Mouse (Mus musculus) embryonic facial prominence, embryonic 11.5 days (tissue): ENCODE measurements around the gene Wdfy2. TPM values are rescaled to one million over a fixed set of nuclear protein-coding genes. Genes with fewer than 3 reads are reported as not detected.

ENCODE experiments used
- ATAC-seq: fragments of 200-750 bp; cut with Nextera tagmentation; replicated peaks from 2 replicates; pipeline ENCODE4 v1.8.0; 2017; ENCODE audit warnings: low read depth; ENCODE audit not compliant: insufficient number of reproducible peaks, low FRiP score, low TSS enrichment
- DNase-seq: peaks from one replicate; pipeline ENCODE4 v3.0.0-alpha.2; 2015; ENCODE audit warnings: low spot score
- H3K27ac ChIP-seq: fragments of 300-500 bp; sonication (generic); replicated peaks from 2 replicates; pipeline ENCODE4 v1.5.1; 2014; ENCODE audit warnings: mild to moderate bottlenecking, low read depth, low read length, control low read depth
- H3K27me3 ChIP-seq: fragments of 300-500 bp; sonication (generic); 2 replicates; pipeline ENCODE4 v1.6.1; 2014; ENCODE audit warnings: mild to moderate bottlenecking, low read length, moderate library complexity, mixed read lengths; ENCODE audit not compliant: control insufficient read depth, insufficient read depth
- H3K36me3 ChIP-seq: fragments of 300-500 bp; sonication (generic); replicated peaks from 2 replicates; pipeline ENCODE4 v1.6.1; 2014; ENCODE audit warnings: low read depth, mild to moderate bottlenecking, low read length, moderate library complexity, mixed read lengths; ENCODE audit not compliant: control insufficient read depth, insufficient read depth
- H3K4me1 ChIP-seq: fragments of 300-500 bp; sonication (generic); 2 replicates; pipeline ENCODE4 v1.6.1; 2014; ENCODE audit warnings: low read length, mixed read lengths; ENCODE audit not compliant: control insufficient read depth, insufficient read depth
- H3K4me2 ChIP-seq: fragments of 300-500 bp; sonication (generic); 2 replicates; pipeline ENCODE4 v1.6.1; 2014; ENCODE audit warnings: low read depth, mild to moderate bottlenecking, control low read depth, low read length, moderate library complexity
- H3K4me3 ChIP-seq: fragments of 300-500 bp; sonication (generic); 2 replicates; pipeline ENCODE4 v1.5.1; 2014; ENCODE audit warnings: low read depth, low read length, control low read depth
- H3K9ac ChIP-seq: fragments of 300-500 bp; sonication (generic); replicated peaks from 2 replicates; pipeline ENCODE4 v1.6.1; 2014; ENCODE audit warnings: mild to moderate bottlenecking, control low read depth, low read length
- H3K9me3 ChIP-seq: fragments of 300-500 bp; sonication (generic); replicated peaks from 2 replicates; pipeline ENCODE4 v1.6.1; 2016; ENCODE audit warnings: mild to moderate bottlenecking, low read length, inconsistent platforms, mixed read lengths; ENCODE audit not compliant: control insufficient read depth
- WGBS: fragments of 180-500 bp; shearing (Covaris S2); extraction: QIAGEN DNeasy Blood & Tissue Kit; methylation state at CpG from one replicate; pipeline ENCODE4 v1.1.7; 2014; 5-methylcytosine and 5-hydroxymethylcytosine counted together
- polyA plus RNA-seq: library from polyadenylated mRNA; unstranded; fragments of >200 nt; fragmentation: Nextera tagmentation; extraction: Ambion mirVana; gene quantifications from 2 replicates; pipeline ENCODE4 v1.2.1, GENCODE M21; 2014

Gene Wdfy2
- polyA plus RNA-seq, 1 experiment from 2014 or later, result 13.3 TPM

- H3K4me3 ChIP-seq, result no peak overlapping the region
- H3K36me3 ChIP-seq, result no peaks in the 10 kb centered on the region
- H3K4me1 ChIP-seq, result no peaks in the 10 kb centered on the region
- WGBS, result 62% methylated on average over 5 of the region's 5 CpGs
- H3K27me3 ChIP-seq, result no peaks in the 10 kb centered on the region
- H3K4me2 ChIP-seq, result no peak overlapping the region
- DNase-seq (no peak), ATAC-seq (no peak)
- H3K9me3 ChIP-seq, result no peaks in the 10 kb centered on the region
- H3K9ac ChIP-seq, result no peak overlapping the region
- no peak overlapping the region for H3K27ac ChIP-seq
These were observed 24.7 kb upstream of the Wdfy2 start for GRCm38 (mm10) chr14:62812765-62813164.

GRCm38 (mm10) chr14:62814567-62814966 is 22.9 kb upstream of the Wdfy2 start:
- no peak for ATAC-seq
- H3K27me3 ChIP-seq, result no peaks in the 10 kb centered on the region
- no peaks in the 10 kb centered on the region for H3K9me3 ChIP-seq
- no peak for DNase-seq
- H3K4me1 ChIP-seq, result no peaks in the 10 kb centered on the region
- H3K9ac ChIP-seq, result no peak overlapping the region
- no peak overlapping the region for H3K27ac ChIP-seq
- H3K36me3 ChIP-seq, result no peaks in the 10 kb centered on the region
- H3K4me3 ChIP-seq, result no peak overlapping the region
- WGBS, result 69% methylated on average over 6 of the region's 6 CpGs
- no peak overlapping the region for H3K4me2 ChIP-seq

GRCm38 (mm10) chr14:62816827-62817226 is 20.7 kb upstream of the Wdfy2 start:
- no peak overlapping the region for H3K4me3 ChIP-seq
- DNase-seq (no peak), ATAC-seq (no peak)
- H3K9me3 ChIP-seq, result no peaks in the 10 kb centered on the region
- H3K9ac ChIP-seq, result no peak overlapping the region
- no peaks in the 10 kb centered on the region for H3K36me3 ChIP-seq
- H3K4me2 ChIP-seq, result no peak overlapping the region
- H3K27me3 ChIP-seq, result no peaks in the 10 kb centered on the region
- WGBS, result 82% methylated on average over 4 of the region's 4 CpGs
- H3K4me1 ChIP-seq, result no peaks in the 10 kb centered on the region
- H3K27ac ChIP-seq, result no peak overlapping the region

DNA sequence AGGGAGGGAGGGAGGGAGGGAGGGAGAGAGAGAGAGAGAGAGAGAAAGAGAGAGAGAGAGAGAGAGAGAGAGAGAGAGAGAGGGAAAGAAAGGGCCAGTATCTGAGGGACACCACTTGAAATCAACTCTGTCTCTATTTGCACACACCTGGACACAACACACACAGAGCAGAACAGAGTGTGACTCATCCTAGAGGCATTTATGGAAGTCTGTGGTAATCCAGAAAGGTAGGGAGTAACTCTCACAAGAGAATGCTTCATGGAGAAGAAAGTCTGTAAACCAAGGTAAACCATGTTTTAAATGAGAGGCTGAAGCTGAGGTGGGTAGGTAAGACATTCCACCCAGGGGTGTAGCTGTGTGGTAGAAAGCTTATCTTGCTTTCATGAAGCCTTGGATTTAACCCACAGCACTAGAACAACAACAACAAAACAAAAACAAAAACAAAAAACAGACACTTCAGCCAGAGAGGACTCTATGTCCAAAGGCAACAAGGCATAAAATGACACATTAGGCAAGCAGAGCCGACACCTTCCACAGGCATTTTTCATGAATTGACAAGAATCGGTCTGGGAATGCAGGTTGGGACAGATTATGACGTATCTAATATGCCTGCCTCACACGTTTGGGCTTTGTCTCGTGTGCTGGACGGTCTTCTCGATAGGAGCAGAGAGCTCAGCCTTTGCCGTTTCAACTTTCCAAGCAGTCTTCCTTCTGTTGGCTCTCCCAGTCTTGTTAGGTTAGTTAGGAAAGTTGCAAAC is 11.7 kb upstream of the Wdfy2 start:
- Histone ChIP-seq H3K9ac (no peak overlapping the region), H3K4me1 (no peaks in the 10 kb centered on the region; the same call in 1 of the 2 replicates), H3K4me3 (no peak overlapping the region), H3K4me2 (no peak overlapping the region), H3K9me3 (no peaks in the 10 kb centered on the region), H3K27me3 (no peaks in the 10 kb centered on the region), H3K36me3 (no peaks in the 10 kb centered on the region), H3K27ac (no peak overlapping the region)
- WGBS, result 88% methylated on average over 8 of the region's 8 CpGs
- ATAC-seq (no peak), DNase-seq (no peak)

DNA sequence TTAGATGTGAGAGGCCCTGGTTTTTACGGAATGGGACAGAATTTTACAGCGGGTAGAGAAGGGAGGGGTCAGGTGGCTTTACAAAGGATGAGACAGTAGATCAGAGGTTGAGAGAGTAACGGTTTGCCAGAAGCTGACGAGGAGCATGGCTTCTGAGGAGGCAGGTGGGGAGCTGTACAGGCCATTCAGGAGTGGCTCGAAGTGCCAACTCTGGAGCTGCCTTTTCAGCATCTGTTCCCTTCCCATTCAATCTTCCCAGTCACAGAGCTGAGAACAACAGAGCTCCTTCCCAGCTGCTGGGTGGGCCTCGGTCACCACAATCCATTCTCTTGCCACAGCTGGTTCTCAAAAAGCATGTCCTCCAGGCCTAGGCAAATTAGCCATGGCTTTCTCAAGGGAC is 8.2 kb upstream of the Wdfy2 start:
- no peaks in the 10 kb centered on the region for H3K9me3 ChIP-seq
- DNase-seq (no peak), ATAC-seq (no peak)
- no peak overlapping the region for H3K4me2 ChIP-seq
- H3K36me3 ChIP-seq, result no peaks in the 10 kb centered on the region
- H3K27ac ChIP-seq, result no peak overlapping the region
- H3K27me3 ChIP-seq, result no peaks in the 10 kb centered on the region
- no peak overlapping the region for H3K9ac ChIP-seq
- H3K4me3 ChIP-seq, result no peak overlapping the region
- H3K4me1 ChIP-seq, result no peaks in the 10 kb centered on the region; the same call in 1 of the 2 replicates
- 51% methylated on average over 6 of the region's 6 CpGs for WGBS

DNA sequence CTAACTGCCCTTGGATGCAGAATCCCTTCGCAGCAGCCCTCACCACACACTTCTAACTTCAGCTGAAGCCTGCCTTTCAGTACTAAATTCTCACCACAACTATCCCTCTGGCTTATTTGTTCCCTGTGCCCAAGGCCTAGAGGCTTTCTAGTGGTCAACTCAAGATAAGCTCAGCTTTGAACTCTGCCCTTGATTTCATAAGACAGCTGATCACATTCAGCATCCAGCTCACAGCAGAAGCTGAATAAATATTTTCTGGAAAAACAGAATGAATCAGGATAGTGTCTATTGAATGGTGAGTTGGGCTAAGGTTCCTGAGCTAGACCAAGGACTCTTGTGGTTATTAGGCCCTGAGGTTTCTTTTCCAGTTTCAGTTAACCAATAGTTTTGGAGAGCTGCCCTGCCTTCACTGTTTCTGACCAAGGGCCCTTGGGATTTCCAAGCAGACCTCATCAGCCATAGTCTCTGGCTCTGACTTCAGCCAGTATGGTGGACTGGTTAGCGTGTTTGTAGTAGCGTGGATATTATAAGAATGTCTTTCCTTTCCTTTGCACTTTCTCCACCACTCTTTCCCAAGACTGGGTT is 5.7 kb upstream of the Wdfy2 start:
- Histone ChIP-seq H3K4me2 (no peak overlapping the region), H3K27ac (no peak overlapping the region), H3K27me3 (no peaks in the 10 kb centered on the region), H3K4me1 (no peaks in the 10 kb centered on the region; the same call in 1 of the 2 replicates), H3K9ac (no peak overlapping the region), H3K4me3 (no peak overlapping the region), H3K9me3 (no peaks in the 10 kb centered on the region), H3K36me3 (no peaks in the 10 kb centered on the region)
- ATAC-seq (no peak), DNase-seq (no peak)
- 91% methylated on average over 3 of the region's 3 CpGs for WGBS

DNA sequence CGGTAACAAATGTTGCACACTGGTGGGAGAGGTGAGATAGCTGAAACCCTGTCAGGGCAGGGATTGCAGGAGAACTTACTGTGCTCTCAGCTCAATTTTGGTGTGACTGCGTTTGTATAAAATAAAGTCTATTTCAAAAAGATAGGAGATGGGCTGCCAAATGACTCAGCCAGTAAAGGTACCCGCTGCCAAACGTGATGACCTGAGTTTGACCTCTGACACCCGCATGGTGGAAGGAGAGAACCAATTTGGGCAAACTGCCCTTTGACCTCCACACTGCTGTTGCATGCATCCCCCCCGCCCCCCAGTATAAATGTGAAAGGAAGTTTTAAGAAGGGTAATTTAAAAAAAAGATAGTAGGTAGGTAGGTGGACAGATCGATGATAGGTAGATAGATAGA is 4.4 kb upstream of the Wdfy2 start:
- Histone ChIP-seq H3K4me2 (no peak overlapping the region), H3K36me3 (no peaks in the 10 kb centered on the region), H3K27ac (no peak overlapping the region), H3K9ac (no peak overlapping the region), H3K4me1 (no peaks in the 10 kb centered on the region; the same call in 1 of the 2 replicates), H3K9me3 (no peaks in the 10 kb centered on the region), H3K27me3 (no peaks in the 10 kb centered on the region), H3K4me3 (no peak overlapping the region)
- DNase-seq (no peak), ATAC-seq (no peak)
- WGBS, result 75% methylated on average over 7 of the region's 7 CpGs

- H3K4me2 ChIP-seq, result no peak overlapping the region
- WGBS, result 77% methylated on average over 3 of the region's 3 CpGs
- DNase-seq, result no peak
- no peaks in the 10 kb centered on the region for H3K36me3 ChIP-seq
- no peak overlapping the region for H3K27ac ChIP-seq
- H3K4me1 ChIP-seq, result no peaks in the 10 kb centered on the region; the same call in 1 of the 2 replicates
- no peak overlapping the region for H3K4me3 ChIP-seq
- no peak overlapping the region for H3K9ac ChIP-seq
- ATAC-seq, result no peak
- no peaks in the 10 kb centered on the region for H3K9me3 ChIP-seq
- H3K27me3 ChIP-seq, result no peaks in the 10 kb centered on the region
These were observed 3.9 kb upstream of the Wdfy2 start for GRCm38 (mm10) chr14:62833541-62833940.
